Mouse (Mus musculus) testis, adult 2 months (tissue): ENCODE results near the gene Cluap1. TPM values are rescaled to one million over a fixed set of nuclear protein-coding genes. Genes with fewer than 3 reads are reported as not detected.

Source experiments
- H3K27ac ChIP-seq: fragments of 200-500 bp; 2 replicates; pipeline ENCODE4 v1.5.1; 2012; ENCODE audit warnings: low read depth, low read length; ENCODE audit not compliant: control insufficient read depth, insufficient read depth
- H3K27me3 ChIP-seq: fragments of 200-500 bp; 2 replicates; pipeline ENCODE4 v1.6.1; 2012; ENCODE audit warnings: mild to moderate bottlenecking, low read length, moderate library complexity; ENCODE audit not compliant: control insufficient read depth, insufficient read depth
- H3K36me3 ChIP-seq: fragments of 200-500 bp; 2 replicates; pipeline ENCODE4 v1.6.1; 2012; ENCODE audit warnings: mild to moderate bottlenecking, low read length; ENCODE audit not compliant: control insufficient read depth, insufficient read depth
- H3K4me1 ChIP-seq: fragments of 200-500 bp; 2 replicates; pipeline ENCODE4 v1.6.1; 2012; ENCODE audit warnings: low read length; ENCODE audit not compliant: control insufficient read depth, insufficient read depth
- H3K4me3 ChIP-seq: fragments of 200-500 bp; 2 replicates; pipeline ENCODE4 v1.5.1; 2012; ENCODE audit warnings: low read depth, mild to moderate bottlenecking, low read length, moderate library complexity, mixed read lengths; ENCODE audit not compliant: control insufficient read depth
- CTCF ChIP-seq: fragments of 200-500 bp; IDR thresholded peaks from 2 replicates; pipeline ENCODE4 v1.5.1; 2012; ENCODE audit warnings: low read depth, mild to moderate bottlenecking, inconsistent platforms, low read length, moderate library complexity; ENCODE audit not compliant: control insufficient read depth, insufficient read depth, insufficient replicate concordance
- POLR2A ChIP-seq: fragments of 200-500 bp; IDR thresholded peaks from 2 replicates; pipeline ENCODE4 v1.6.1; 2012; ENCODE audit warnings: low read depth, mild to moderate bottlenecking, inconsistent platforms, low read length, moderate library complexity; ENCODE audit not compliant: control insufficient read depth
- polyA plus RNA-seq: library from polyadenylated mRNA; depleted of rRNA; stranded (reverse); fragments of >200 nt; gene quantifications from 2 replicates; pipeline ENCODE4 v1.2.3, GENCODE M21; 2012; rRNA removed

Cluap1 gene
- polyA plus RNA-seq, result 26.2 and 29.4 TPM in 2 replicates

DNA sequence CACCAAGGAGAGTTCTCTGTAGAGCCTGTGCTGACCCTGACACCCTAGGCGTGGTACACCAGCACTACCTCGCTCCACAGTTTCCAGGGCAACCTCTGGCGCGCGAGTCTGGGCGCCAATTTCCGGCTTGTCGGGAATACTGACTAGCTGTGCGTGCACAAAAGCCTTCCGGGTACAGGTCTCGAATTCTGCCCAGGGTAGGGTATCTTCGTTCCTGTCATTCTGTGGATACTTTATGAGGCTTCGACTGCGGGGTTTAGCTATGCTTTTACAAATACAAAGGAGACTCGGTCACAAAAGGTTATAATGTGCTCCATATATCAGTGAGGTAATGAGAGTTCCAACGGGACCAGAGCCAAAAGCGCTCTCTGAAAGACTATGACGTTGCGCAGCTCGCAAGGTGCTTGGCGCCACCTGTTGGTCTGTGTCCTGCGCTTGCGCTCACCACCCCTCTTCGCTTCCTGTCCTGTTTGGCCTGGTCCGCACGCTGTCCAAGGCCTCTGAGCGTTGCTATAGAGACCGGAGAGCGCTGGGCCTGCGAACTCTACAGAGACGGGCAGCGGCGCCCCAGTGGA is at the start of gene Cluap1, which contains the start of gene 1700037C18Rik:
Cluap1 (plus strand) TSS at position 265 of the 575 bp plus-strand sequence.
1700037C18Rik (minus strand) TSS at position 153 of the 575 bp plus-strand sequence.
- no peaks in the 10 kb centered on the region for H3K27me3 ChIP-seq
- H3K36me3 ChIP-seq, result no peaks in the 10 kb centered on the region
- H3K4me1 ChIP-seq, result no peaks in the 10 kb centered on the region
- H3K4me3 ChIP-seq, result peak within 1 kb of the TSS; percentile 96
- peak within 1 kb of the TSS; percentile 93 for H3K27ac ChIP-seq
- TF ChIP-seq CTCF (peak; percentile 66; the same call in 1 of the 2 replicates), POLR2A (peak; percentile 67)

GRCm38 (mm10) chr16:3859254-3859653 is 49.3 kb upstream of the Cluap1 start:
- Histone ChIP-seq H3K4me3 (no peak overlapping the region), H3K36me3 (no peaks in the 10 kb centered on the region), H3K27ac (no peak overlapping the region), H3K27me3 (no peaks in the 10 kb centered on the region), H3K4me1 (no peaks in the 10 kb centered on the region)
- TF ChIP-seq POLR2A, result no peak
- TF ChIP-seq CTCF, result no peak

GRCm38 (mm10) chr16:3871815-3872214 is 36.8 kb upstream of the Cluap1 start:
- peak overlapping the region; percentile 90 for H3K27ac ChIP-seq
- TF ChIP-seq POLR2A, result no peak
- TF ChIP-seq CTCF, result no peak
- no peaks in the 10 kb centered on the region; the same call in none of the 2 replicates for H3K4me1 ChIP-seq
- peaks cover 7% of the 10 kb centered on the region for H3K36me3 ChIP-seq
- no peaks in the 10 kb centered on the region for H3K27me3 ChIP-seq
- peak overlapping the region; percentile 94 for H3K4me3 ChIP-seq

DNA sequence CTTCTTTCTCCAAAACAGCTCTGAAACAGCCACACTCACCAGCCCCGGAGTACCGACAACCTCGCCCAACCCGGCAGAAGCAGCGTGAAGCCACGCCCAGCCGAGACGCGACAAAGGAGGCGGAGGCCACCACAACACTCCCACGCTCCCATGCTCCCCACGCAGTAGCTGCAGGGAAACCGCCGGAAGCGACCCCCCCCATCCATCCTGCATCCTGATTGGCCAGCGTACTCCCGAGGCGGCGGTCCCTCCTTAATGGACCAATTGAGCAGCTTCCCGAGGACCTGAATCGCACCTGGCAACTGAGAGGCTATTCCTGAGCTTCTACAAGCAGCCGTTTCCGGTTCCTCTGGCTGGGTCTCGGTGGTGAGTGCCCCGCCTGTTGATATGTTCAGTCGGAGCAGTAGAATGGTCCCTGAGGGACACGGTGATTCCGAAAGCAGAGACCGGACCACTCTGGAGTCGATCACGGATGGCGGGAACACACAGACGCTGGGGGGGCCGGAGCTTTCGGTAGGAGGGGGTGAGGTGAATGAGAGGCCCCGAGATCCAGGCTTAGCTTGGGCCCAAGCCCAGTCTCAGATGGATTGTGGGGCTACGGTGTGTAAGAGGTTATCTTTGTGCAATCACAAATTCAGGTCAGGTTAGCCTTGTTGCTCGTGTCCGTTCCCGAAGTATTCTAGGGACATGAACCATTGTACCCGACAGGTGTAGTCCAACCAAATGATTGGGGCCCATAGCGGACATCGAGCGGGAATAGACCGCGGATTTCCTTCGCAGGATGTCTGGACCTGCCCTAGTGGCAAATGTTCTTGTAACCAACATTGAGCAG is 36.2 kb upstream of the Cluap1 start, which contains the start of gene Naa60:
Naa60 (plus strand) TSS at position 160 of the 832 bp plus-strand sequence.
- Histone ChIP-seq H3K4me3 (peak within 1 kb of the TSS; percentile 94), H3K4me1 (no peaks in the 10 kb centered on the region; the same call in 1 of the 2 replicates), H3K27me3 (no peaks in the 10 kb centered on the region), H3K27ac (peak within 1 kb of the TSS; percentile 90), H3K36me3 (peaks cover 5% of the 10 kb centered on the region; the same call in 1 of the 2 replicates)
- TF ChIP-seq POLR2A (peak; percentile 91), CTCF (no peak)

GRCm38 (mm10) chr16:3876346-3876745 is 32.3 kb upstream of the Cluap1 start:
- H3K4me1 ChIP-seq, result no peaks in the 10 kb centered on the region; the same call in 1 of the 2 replicates
- H3K4me3 ChIP-seq, result no peak overlapping the region
- no peaks in the 10 kb centered on the region for H3K27me3 ChIP-seq
- TF ChIP-seq CTCF (no peak), POLR2A (no peak)
- H3K27ac ChIP-seq, result no peak overlapping the region
- H3K36me3 ChIP-seq, result no peaks in the 10 kb centered on the region

- H3K27ac ChIP-seq, result peak within 1 kb of the TSS; percentile 95
- TF ChIP-seq POLR2A (peak; percentile 75), CTCF (no peak)
- peaks cover 8% of the 10 kb centered on the region for H3K4me1 ChIP-seq
- H3K27me3 ChIP-seq, result no peaks in the 10 kb centered on the region
- H3K36me3 ChIP-seq, result no peaks in the 10 kb centered on the region
- peak within 1 kb of the TSS; percentile 99 for H3K4me3 ChIP-seq
These were observed 24.2 kb upstream of the Cluap1 start, which contains the start of the genes Zfp597 and Gm20695 for GRCm38 (mm10) chr16:3884201-3885064. Gene Zfp597 (minus strand): TSS chr16:3884561. Gene Gm20695 (plus strand): TSS chr16:3884648.
